Comparison of ENCODE assay signal across 7 mouse cellular contexts in genomic region chr8:111061688-111062071, GRCm38 (mm10). TPM values are rescaled to one million over a fixed set of nuclear protein-coding genes. Genes with fewer than 3 reads are reported as not detected.
DNase-seq lines count a peak whose midpoint lies in the region; ATAC-seq and TF ChIP-seq lines count a peak whose summit lies in the region.

No protein-coding gene starts in this region.

- H3K27me3 ChIP-seq in spleen, adult 2 months (ENCODE audit: control insufficient read depth, insufficient read depth, low read length) = no peaks in the 10 kb centered on the region
- H3K27me3 ChIP-seq in embryonic facial prominence, embryonic 15.5 days = no peaks in the 10 kb centered on the region
- H3K27me3 ChIP-seq in intestine, embryonic 14.5 days (replicated peaks; ENCODE audit: control insufficient read depth, insufficient read depth, low read length) = 0 out of 2 replicates have a peak, but pooled peaks cover 3% of the 10 kb centered on the region
- H3K27me3 ChIP-seq in myocyte (ENCODE audit: control insufficient read depth, insufficient read depth, insufficient read length) = no peaks in the 10 kb centered on the region

- H3K36me3 ChIP-seq in spleen, adult 2 months (ENCODE audit: control insufficient read depth, insufficient read depth, low read length) = no peaks in the 10 kb centered on the region
- H3K36me3 ChIP-seq in embryonic facial prominence, embryonic 15.5 days = 0 out of 2 replicates have a peak, but pooled peaks cover 5% of the 10 kb centered on the region
- H3K36me3 ChIP-seq in intestine, embryonic 14.5 days (ENCODE audit: control insufficient read depth, insufficient read depth, low read length) = peaks cover 7% of the 10 kb centered on the region; the same call in 1 of the 2 replicates
- H3K36me3 ChIP-seq in myocyte (ENCODE audit: control insufficient read depth, insufficient read depth) = no peaks in the 10 kb centered on the region

- no peaks in the 10 kb centered on the region for H3K9me3 ChIP-seq in embryonic facial prominence, embryonic 15.5 days (replicated peaks)
- H3K9me3 ChIP-seq in intestine, embryonic 14.5 days (ENCODE audit: control insufficient read depth, low read length) = no peaks in the 10 kb centered on the region

- no peak for TF ChIP-seq CTCF in spleen, adult 2 months (IDR thresholded peaks at IDR 0.05; ENCODE audit: extremely low read depth, insufficient read depth, insufficient read length, insufficient replicate concordance)

- DNase-seq in spleen, adult 2 months (ENCODE audit: low read depth in 1 of 2, low spot score in 2 of 2) = no peak
- no peak for DNase-seq in spleen, postnatal 36 days (ENCODE audit: low spot score in 2 of 2)
- no peak for DNase-seq in intestine, embryonic 14.5 days (ENCODE audit: low spot score)
- no peak for DNase-seq in urinary bladder, postnatal 36 days (ENCODE audit: low spot score in 2 of 2)
- no peak for DNase-seq in layer of hippocampus, postnatal 36 days

- no peak; the same call in 1 of the 2 replicates for ATAC-seq in embryonic facial prominence, embryonic 15.5 days (ENCODE audit: insufficient number of reproducible peaks, low FRiP score, low TSS enrichment, low read depth)
- ATAC-seq in intestine, embryonic 14.5 days (replicated peaks; ENCODE audit: low FRiP score, low TSS enrichment, low read depth) = no peak

- H3K4me1 ChIP-seq in spleen, adult 2 months (ENCODE audit: control insufficient read depth, insufficient read depth, insufficient read length) = peaks cover 6% of the 10 kb centered on the region
- peaks cover 25% of the 10 kb centered on the region for H3K4me1 ChIP-seq in embryonic facial prominence, embryonic 15.5 days
- peaks cover 23% of the 10 kb centered on the region for H3K4me1 ChIP-seq in intestine, embryonic 14.5 days (replicated peaks; ENCODE audit: control insufficient read depth, insufficient read depth, low read length)

- peak overlapping the region; percentile 14 for H3ac ChIP-seq in myocyte (ENCODE audit: control insufficient read depth, insufficient read length)

- no peak for TF ChIP-seq POLR2A in spleen, adult 2 months (IDR thresholded peaks at IDR 0.05; ENCODE audit: low read depth, low read length)
- TF ChIP-seq POLR2A in myocyte (IDR thresholded peaks at IDR 0.05; ENCODE audit: insufficient read length, low read depth) = no peak

- peaks cover 11% of the 10 kb centered on the region for H3K79me2 ChIP-seq in myocyte (ENCODE audit: control insufficient read depth, insufficient read depth)

- H3K4me3 ChIP-seq in spleen, adult 2 months (ENCODE audit: extremely low read depth, insufficient read depth, insufficient read length) = peak overlapping the region; percentile 59
- peak overlapping the region; percentile 77 for H3K4me3 ChIP-seq in embryonic facial prominence, embryonic 15.5 days (replicated peaks)
- H3K4me3 ChIP-seq in intestine, embryonic 14.5 days (ENCODE audit: low read depth, low read length) = peak overlapping the region; percentile 72
- peak overlapping the region; percentile 47 for H3K4me3 ChIP-seq in myocyte

- peak overlapping the region; percentile 44 for H3K9ac ChIP-seq in embryonic facial prominence, embryonic 15.5 days
- H3K9ac ChIP-seq in intestine, embryonic 14.5 days (ENCODE audit: low read length) = peak overlapping the region; percentile 55

- WGBS in spleen, adult 2 months = 2% methylated on average over 14 of the region's 14 CpGs
- WGBS in embryonic facial prominence, embryonic 15.5 days = under 1% methylated on average over 14 of the region's 14 CpGs
- under 1% methylated on average over 14 of the region's 14 CpGs for WGBS in intestine, embryonic 14.5 days

- peak overlapping the region; percentile 77 for H3K4me2 ChIP-seq in embryonic facial prominence, embryonic 15.5 days (replicated peaks)
- peak overlapping the region; percentile 70 for H3K4me2 ChIP-seq in intestine, embryonic 14.5 days (ENCODE audit: low read length)
- H3K4me2 ChIP-seq in myocyte (ENCODE audit: low read depth) = peak overlapping the region; percentile 90

- no peak overlapping the region for H3K27ac ChIP-seq in spleen, adult 2 months (ENCODE audit: insufficient read depth, low read length)
- H3K27ac ChIP-seq in embryonic facial prominence, embryonic 15.5 days (replicated peaks) = peak overlapping the region; percentile 68; the same call in 1 of the 2 replicates
- H3K27ac ChIP-seq in intestine, embryonic 14.5 days (ENCODE audit: low read depth) = no peak overlapping the region

TF ChIP-seq in myocyte, 11 proteins besides CTCF, POLR2A, EP300 and RAD21:
- TF ChIP-seq USF1 (IDR thresholded peaks at IDR 0.05; ENCODE audit: low read depth) = no peak
- peak in 1 of 3 experiments; percentile 65 for TF ChIP-seq MYOD1 (IDR thresholded peaks at IDR 0.05; ENCODE audit: control insufficient read depth in 1 of 3, insufficient read length in 2 of 3, low read depth in 2 of 3)
- no peak for TF ChIP-seq TCF12 (IDR thresholded peaks at IDR 0.05; ENCODE audit: insufficient read depth, poor library complexity, severe bottlenecking)
- TF ChIP-seq REST (IDR thresholded peaks at IDR 0.05; ENCODE audit: insufficient read depth, insufficient read length) = no peak
- no peak for TF ChIP-seq POLR2AphosphoS2 (IDR thresholded peaks at IDR 0.05; ENCODE audit: insufficient read length, low read depth)
- no peak for TF ChIP-seq TCF3 (IDR thresholded peaks at IDR 0.05; ENCODE audit: insufficient read length, low read depth)
- no peak for TF ChIP-seq CEBPB (IDR thresholded peaks at IDR 0.05; ENCODE audit: insufficient read depth, poor library complexity, severe bottlenecking)
- TF ChIP-seq MAX (IDR thresholded peaks at IDR 0.05; ENCODE audit: low read depth) = no peak
- TF ChIP-seq MYOG (IDR thresholded peaks at IDR 0.05; ENCODE audit: control insufficient read depth in 1 of 3, insufficient read depth in 1 of 3, insufficient read length in 2 of 3, low read depth in 2 of 3) = peak in 1 of 3 experiments; percentile 20
TF ChIP-seq in myocyte: peak in this region for 2.

RNA-seq across cellular contexts. Expression of gene Exosc6, which starts 5.5 kb away (rescaled TPM):
- 21.5 and 39.8 TPM in 2 replicates for polyA plus RNA-seq in spleen, adult 2 months (2012; rRNA removed)
- polyA plus RNA-seq in embryonic facial prominence, embryonic 15.5 days (2015; fragmentation: Nextera tagmentation; extraction: Ambion mirVana) = 16.4 and 17.3 TPM in 2 replicates
- 27.7 and 34.5 TPM in 2 replicates for polyA plus RNA-seq in intestine, embryonic 14.5 days (2014; fragmentation: Nextera tagmentation; extraction: Ambion mirVana)
- polyA plus RNA-seq in myocyte (2012; fragmentation: generic; extraction: Trizol) = not detected
- total RNA-seq in layer of hippocampus, postnatal 36 days (2021) = not detected

RNA-seq across cellular contexts. Expression of gene Aars, which starts 28.7 kb away (rescaled TPM):
- polyA plus RNA-seq in spleen, adult 2 months (2012; rRNA removed) = 14.1 and 16.5 TPM in 2 replicates
- 46.8 and 58.1 TPM in 2 replicates for polyA plus RNA-seq in embryonic facial prominence, embryonic 15.5 days (2015; fragmentation: Nextera tagmentation; extraction: Ambion mirVana)
- 52.7 and 55.5 TPM in 2 replicates for polyA plus RNA-seq in intestine, embryonic 14.5 days (2014; fragmentation: Nextera tagmentation; extraction: Ambion mirVana)
- 340 TPM for polyA plus RNA-seq in myocyte (2012; fragmentation: generic; extraction: Trizol)
- 10 to 100 TPM; 85.2 to 88.8 TPM for total RNA-seq in layer of hippocampus, postnatal 36 days (2021)

RNA-seq across cellular contexts. Expression of gene Ddx19b, which starts 30.1 kb away (rescaled TPM):
- 2.4 and 3.0 TPM in 2 replicates for polyA plus RNA-seq in spleen, adult 2 months (2012; rRNA removed)
- 5.3 and 6.0 TPM in 2 replicates for polyA plus RNA-seq in embryonic facial prominence, embryonic 15.5 days (2015; fragmentation: Nextera tagmentation; extraction: Ambion mirVana)
- 7.0 and 7.3 TPM in 2 replicates for polyA plus RNA-seq in intestine, embryonic 14.5 days (2014; fragmentation: Nextera tagmentation; extraction: Ambion mirVana)
- polyA plus RNA-seq in myocyte (2012; fragmentation: generic; extraction: Trizol) = 5.9 TPM
- 10 to 100 TPM; 19.9 TPM for total RNA-seq in layer of hippocampus, postnatal 36 days (2021)

RNA-seq across cellular contexts. Expression of gene Clec18a, which starts 30.5 kb away (rescaled TPM):
- not detected in 2 replicates for polyA plus RNA-seq in spleen, adult 2 months (2012; rRNA removed)
- 0.09 TPM in 1 of 2 replicates, not detected in the other for polyA plus RNA-seq in embryonic facial prominence, embryonic 15.5 days (2015; fragmentation: Nextera tagmentation; extraction: Ambion mirVana)
- not detected in 2 replicates for polyA plus RNA-seq in intestine, embryonic 14.5 days (2014; fragmentation: Nextera tagmentation; extraction: Ambion mirVana)
- polyA plus RNA-seq in myocyte (2012; fragmentation: generic; extraction: Trizol) = 1.2 TPM
- 1 to 10 TPM; 1.1 to 1.2 TPM for total RNA-seq in layer of hippocampus, postnatal 36 days (2021)

RNA-seq across cellular contexts. Expression of gene Pdpr, which starts 32.8 kb away (rescaled TPM):
- polyA plus RNA-seq in spleen, adult 2 months (2012; rRNA removed) = 8.1 and 8.6 TPM in 2 replicates
- polyA plus RNA-seq in embryonic facial prominence, embryonic 15.5 days (2015; fragmentation: Nextera tagmentation; extraction: Ambion mirVana) = 8.9 and 9.7 TPM in 2 replicates
- 6.3 and 7.1 TPM in 2 replicates for polyA plus RNA-seq in intestine, embryonic 14.5 days (2014; fragmentation: Nextera tagmentation; extraction: Ambion mirVana)
- polyA plus RNA-seq in myocyte (2012; fragmentation: generic; extraction: Trizol) = 8.6 TPM
- 10 to 100 TPM; 25.9 to 26.1 TPM for total RNA-seq in layer of hippocampus, postnatal 36 days (2021)

Comparison
In these comparisons a context has a peak if more than half of its experiments do, and no peak if none do; other contexts are left out.
1. RNA of gene Exosc6, which starts 5.5 kb away (polyA plus RNA-seq): 27.7 to 34.5 TPM in intestine, embryonic 14.5 days, 21.5 to 39.8 TPM in spleen, adult 2 months and 16.4 to 17.3 TPM in embryonic facial prominence, embryonic 15.5 days; not detected in myocyte (single experiment); every median in the first group is over 10 times any median in the second.
2. Peak in every context shown above with its lines, with median percentiles within 50 percentile points of each other: H3K4me3 ChIP-seq and H3K4me2 ChIP-seq.